Mouse (Mus musculus): ENCODE results near the gene Grip1.

- TF ChIP-seq CTCF (IDR thresholded peaks at IDR 0.05) (no peak), EP300 (IDR thresholded peaks at IDR 0.05; ENCODE audit: insufficient read depth, low read depth, low read length) (no peak), POLR2A (IDR thresholded peaks at IDR 0.05; ENCODE audit: insufficient read depth, low read depth, low read length) (no peak)
These were observed 111.2 kb downstream of the Grip1 start for GRCm38 (mm10) chr10:119564862-119565261.
